Mouse (Mus musculus) bone marrow macrophage, adult 2 months (primary cell): ENCODE data around the gene Fgfr2.

Experiments
- CTCF ChIP-seq: IDR thresholded peaks from 2 replicates; pipeline ENCODE4 v1.5.1; 2012; ENCODE audit warnings: low read depth, mild to moderate bottlenecking, low read length, moderate library complexity
- POLR2A ChIP-seq: IDR thresholded peaks from 2 replicates; pipeline ENCODE4 v1.6.1; 2012; ENCODE audit warnings: mild to moderate bottlenecking, low read depth, low read length, borderline replicate concordance

DNA sequence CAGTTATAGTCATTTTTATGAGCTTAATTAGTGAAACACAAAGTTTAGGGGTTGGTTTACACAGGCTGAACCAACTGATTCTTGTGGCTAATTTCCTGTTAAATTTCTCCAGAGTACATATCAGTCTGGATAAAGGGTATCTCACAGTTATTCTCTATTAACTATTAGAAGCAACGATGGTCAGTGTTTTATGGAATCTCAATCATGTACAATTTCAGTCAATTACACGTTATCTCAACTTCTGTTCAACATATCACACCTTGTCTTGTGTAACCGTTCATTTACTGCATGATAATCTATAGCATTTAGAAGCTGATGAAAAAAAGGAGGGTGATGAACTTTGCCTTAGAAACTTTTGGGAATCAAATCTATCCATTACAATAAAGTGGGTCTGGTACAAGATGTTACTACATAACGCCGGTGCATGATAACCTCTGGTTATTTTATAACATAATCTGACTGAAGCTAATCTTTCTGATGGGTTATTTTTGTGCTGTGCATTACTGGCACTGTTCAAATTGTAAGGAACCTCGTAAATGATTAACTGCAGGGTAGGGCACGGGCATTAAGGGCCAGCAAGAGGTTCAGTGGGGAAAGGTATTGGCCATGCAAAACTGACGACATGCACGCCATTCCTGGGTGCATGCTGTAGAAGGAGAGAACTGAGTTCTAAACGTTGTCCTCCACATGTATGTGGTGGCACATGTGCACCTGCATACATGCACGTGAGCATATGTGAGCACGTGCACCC lies 2121.0 kb downstream of the Fgfr2 start:
- TF ChIP-seq CTCF (no peak), POLR2A (no peak)
